Mouse (Mus musculus) urinary bladder, postnatal 25 days (tissue): ENCODE results near the gene Grm8.
"Not testable (repeated sequence)": the region's sequence is repeated elsewhere in the genome, so short reads cannot be mapped to it uniquely, and the experiment has no call there.

Experiments used
- DNase-seq: peaks from one replicate; pipeline ENCODE4 v3.0.0; 2022; ENCODE audit warnings: low spot score

The Grm8 gene

GRCm38 (mm10) chr6:27885786-27886185 is 249.2 kb downstream of the Grm8 start:
- DNase-seq, result no peak

- DNase-seq, result no peak
These were observed 285.3 kb downstream of the Grm8 start for GRCm38 (mm10) chr6:27849644-27850043.

GRCm38 (mm10) chr6:27836159-27836558 is 298.8 kb downstream of the Grm8 start:
- no peak for DNase-seq

GRCm38 (mm10) chr6:27819735-27820134 is 315.2 kb downstream of the Grm8 start:
- DNase-seq, result not testable (repeated sequence)

- no peak for DNase-seq
These were observed 322.2 kb downstream of the Grm8 start for GRCm38 (mm10) chr6:27812789-27813188.

GRCm38 (mm10) chr6:27809996-27810395 is 325.0 kb downstream of the Grm8 start:
- no peak for DNase-seq

- no peak for DNase-seq
These were observed 328.2 kb downstream of the Grm8 start for GRCm38 (mm10) chr6:27806741-27807140.

- DNase-seq, result no peak
These were observed 334.0 kb downstream of the Grm8 start for GRCm38 (mm10) chr6:27800881-27801572.

- DNase-seq, result no peak
These were observed 336.2 kb downstream of the Grm8 start for GRCm38 (mm10) chr6:27798735-27799134.

- no peak for DNase-seq
These were observed 345.4 kb downstream of the Grm8 start for GRCm38 (mm10) chr6:27789566-27789965.

GRCm38 (mm10) chr6:27789151-27789550 is 345.8 kb downstream of the Grm8 start:
- DNase-seq, result no peak

GRCm38 (mm10) chr6:27782251-27782650 is 352.7 kb downstream of the Grm8 start:
- no peak for DNase-seq

GRCm38 (mm10) chr6:27781371-27781770 is 353.6 kb downstream of the Grm8 start:
- no peak for DNase-seq

GRCm38 (mm10) chr6:27775646-27776271 is 359.2 kb downstream of the Grm8 start:
- no peak for DNase-seq

GRCm38 (mm10) chr6:27762061-27762460 is 372.9 kb downstream of the Grm8 start:
- no peak for DNase-seq

- DNase-seq, result no peak
These were observed 381.6 kb downstream of the Grm8 start for GRCm38 (mm10) chr6:27753290-27753829.

GRCm38 (mm10) chr6:27746493-27746892 is 388.5 kb downstream of the Grm8 start:
- no peak for DNase-seq

GRCm38 (mm10) chr6:27745693-27746451 is 389.1 kb downstream of the Grm8 start:
- no peak for DNase-seq

GRCm38 (mm10) chr6:27689382-27689781 is 445.6 kb downstream of the Grm8 start:
- no peak for DNase-seq

GRCm38 (mm10) chr6:27661747-27662435 is 473.1 kb downstream of the Grm8 start:
- DNase-seq, result no peak

GRCm38 (mm10) chr6:27657520-27657919 is 477.5 kb downstream of the Grm8 start:
- peak; percentile 15 for DNase-seq

GRCm38 (mm10) chr6:27646503-27646902 is 488.5 kb downstream of the Grm8 start:
- DNase-seq, result no peak
